Mouse (Mus musculus) embryonic fibroblast, embryonic 13.5 days (primary cell): ENCODE measurements around the gene a. TPM values are rescaled to one million over a fixed set of nuclear protein-coding genes. Genes with fewer than 3 reads are reported as not detected.
A peak's percentile ranks its signal among the peaks of the same experiment; 100 is the strongest.
"Not testable (repeated sequence)": the region's sequence is repeated elsewhere in the genome, so short reads cannot be mapped to it uniquely, and the experiment has no call there.

Experiments
- H3K27ac ChIP-seq: 2 replicates; pipeline ENCODE4 v1.5.1; 2012; ENCODE audit warnings: low read length, control low read depth, inconsistent platforms; ENCODE audit not compliant: insufficient read depth
- H3K4me1 ChIP-seq: 2 replicates; pipeline ENCODE4 v1.6.1; 2011; ENCODE audit warnings: low read length; ENCODE audit not compliant: control insufficient read depth, insufficient read depth
- H3K4me3 ChIP-seq: 2 replicates; pipeline ENCODE4 v1.5.1; 2011; ENCODE audit warnings: mild to moderate bottlenecking, control low read depth, low read length; ENCODE audit not compliant: insufficient read depth
- CTCF ChIP-seq: IDR thresholded peaks from 2 replicates; pipeline ENCODE4 v1.5.1; 2011; ENCODE audit warnings: mild to moderate bottlenecking, control low read depth, low read length, moderate library complexity, borderline replicate concordance; ENCODE audit not compliant: insufficient read depth
- POLR2A ChIP-seq: IDR thresholded peaks from 2 replicates; pipeline ENCODE4 v1.6.1; 2011; ENCODE audit warnings: low read depth, mild to moderate bottlenecking, control low read depth, low read length, moderate library complexity
- polyA plus RNA-seq: library from polyadenylated mRNA; stranded (reverse); fragments of >200 nt; gene quantifications from 2 replicates; pipeline ENCODE4 v1.2.4, GENCODE M21; 2011; ENCODE audit warnings: low read depth; ENCODE audit not compliant: missing spikeins, insufficient read length

The a gene
- polyA plus RNA-seq, 1 experiment, result not detected

- Histone ChIP-seq H3K4me1 (0 out of 2 replicates have a peak, but pooled peaks cover 8% of the 10 kb centered on the region), H3K27ac (no peak overlapping the region), H3K4me3 (peak overlapping the region; percentile 33)
- TF ChIP-seq POLR2A, result no peak
- no peak for TF ChIP-seq CTCF
These were observed 258.9 kb downstream of the a start for GRCm38 (mm10) chr2:155050108-155050503.

GRCm38 (mm10) chr2:155050504-155051236 is 259.5 kb downstream of the a start:
- peak; percentile 93 for TF ChIP-seq POLR2A
- no peak for TF ChIP-seq CTCF
- Histone ChIP-seq H3K4me3 (peak overlapping the region; percentile 41), H3K27ac (peak overlapping the region; percentile 72), H3K4me1 (0 out of 2 replicates have a peak, but pooled peaks cover 8% of the 10 kb centered on the region)

GRCm38 (mm10) chr2:155051622-155052351 is 260.6 kb downstream of the a start:
- Histone ChIP-seq H3K4me3 (peak overlapping the region; percentile 6; the same call in 1 of the 2 replicates), H3K4me1 (0 out of 2 replicates have a peak, but pooled peaks cover 8% of the 10 kb centered on the region), H3K27ac (0 out of 2 replicates have a peak overlapping the region, but pooled peaks have one; percentile 72)
- TF ChIP-seq POLR2A (0 out of 2 replicates have a peak, but pooled peaks have one; percentile 20), CTCF (no peak)

- no peak overlapping the region for H3K27ac ChIP-seq
- 0 out of 2 replicates have a peak, but pooled peaks cover 8% of the 10 kb centered on the region for H3K4me1 ChIP-seq
- no peak overlapping the region for H3K4me3 ChIP-seq
- TF ChIP-seq CTCF (no peak), POLR2A (no peak)
These were observed 261.5 kb downstream of the a start for GRCm38 (mm10) chr2:155052681-155053080.

- not testable (repeated sequence) for H3K27ac ChIP-seq, H3K4me1 ChIP-seq, H3K4me3 ChIP-seq
These were observed 262.3 kb downstream of the a start for GRCm38 (mm10) chr2:155053512-155053911.

GRCm38 (mm10) chr2:155054672-155055071 is 263.5 kb downstream of the a start:
- H3K4me3 ChIP-seq, result no peak overlapping the region
- 0 out of 2 replicates have a peak, but pooled peaks cover 8% of the 10 kb centered on the region for H3K4me1 ChIP-seq
- TF ChIP-seq CTCF (no peak), POLR2A (no peak)
- no peak overlapping the region for H3K27ac ChIP-seq

GRCm38 (mm10) chr2:155056076-155056578 is 264.9 kb downstream of the a start:
- H3K4me3 ChIP-seq, result no peak overlapping the region
- TF ChIP-seq POLR2A (no peak), CTCF (no peak)
- H3K27ac ChIP-seq, result no peak overlapping the region
- H3K4me1 ChIP-seq, result 0 out of 2 replicates have a peak, but pooled peaks cover 3% of the 10 kb centered on the region

GRCm38 (mm10) chr2:155057361-155057760 is 266.2 kb downstream of the a start:
- no peak overlapping the region for H3K4me3 ChIP-seq
- no peaks in the 10 kb centered on the region for H3K4me1 ChIP-seq
- H3K27ac ChIP-seq, result no peak overlapping the region
- TF ChIP-seq POLR2A (no peak), CTCF (no peak)

GRCm38 (mm10) chr2:155071027-155071426 is 279.8 kb downstream of the a start:
- TF ChIP-seq CTCF (no peak), POLR2A (no peak)
- Histone ChIP-seq H3K27ac (peak overlapping the region; percentile 18; the same call in 1 of the 2 replicates), H3K4me1 (peaks cover 15% of the 10 kb centered on the region), H3K4me3 (no peak overlapping the region)

- Histone ChIP-seq H3K4me3 (no peak overlapping the region; the same call in 1 of the 2 replicates), H3K27ac (no peak overlapping the region), H3K4me1 (peaks cover 15% of the 10 kb centered on the region)
- no peak for TF ChIP-seq POLR2A
- TF ChIP-seq CTCF, result no peak
These were observed 281.3 kb downstream of the a start for GRCm38 (mm10) chr2:155072353-155073145.
